Mouse (Mus musculus) cerebellum, adult 2 months (tissue): ENCODE results near the gene Btbd2.

ENCODE experiments used
- CTCF ChIP-seq: fragments of 200-500 bp; IDR thresholded peaks from 2 replicates; pipeline ENCODE4 v1.5.1; 2011; ENCODE audit warnings: low read depth, mild to moderate bottlenecking, control low read depth, low read length, moderate library complexity, borderline replicate concordance; ENCODE audit not compliant: insufficient read depth
- POLR2A ChIP-seq: fragments of 200-500 bp; IDR thresholded peaks from 2 replicates; pipeline ENCODE4 v1.6.1; 2011; ENCODE audit warnings: low read length, control low read depth, borderline replicate concordance; ENCODE audit not compliant: insufficient read depth

GRCm38 (mm10) chr10:80608435-80608834 lies 48.4 kb downstream of the Btbd2 start:
- TF ChIP-seq POLR2A = no peak
- TF ChIP-seq CTCF = no peak
